Mouse (Mus musculus): ENCODE results near the gene Vamp2. TPM values are rescaled to one million over a fixed set of nuclear protein-coding genes. Genes with fewer than 3 reads are reported as not detected.

The Vamp2 gene
- polyA plus RNA-seq, 1 experiment = 319 TPM

DNA sequence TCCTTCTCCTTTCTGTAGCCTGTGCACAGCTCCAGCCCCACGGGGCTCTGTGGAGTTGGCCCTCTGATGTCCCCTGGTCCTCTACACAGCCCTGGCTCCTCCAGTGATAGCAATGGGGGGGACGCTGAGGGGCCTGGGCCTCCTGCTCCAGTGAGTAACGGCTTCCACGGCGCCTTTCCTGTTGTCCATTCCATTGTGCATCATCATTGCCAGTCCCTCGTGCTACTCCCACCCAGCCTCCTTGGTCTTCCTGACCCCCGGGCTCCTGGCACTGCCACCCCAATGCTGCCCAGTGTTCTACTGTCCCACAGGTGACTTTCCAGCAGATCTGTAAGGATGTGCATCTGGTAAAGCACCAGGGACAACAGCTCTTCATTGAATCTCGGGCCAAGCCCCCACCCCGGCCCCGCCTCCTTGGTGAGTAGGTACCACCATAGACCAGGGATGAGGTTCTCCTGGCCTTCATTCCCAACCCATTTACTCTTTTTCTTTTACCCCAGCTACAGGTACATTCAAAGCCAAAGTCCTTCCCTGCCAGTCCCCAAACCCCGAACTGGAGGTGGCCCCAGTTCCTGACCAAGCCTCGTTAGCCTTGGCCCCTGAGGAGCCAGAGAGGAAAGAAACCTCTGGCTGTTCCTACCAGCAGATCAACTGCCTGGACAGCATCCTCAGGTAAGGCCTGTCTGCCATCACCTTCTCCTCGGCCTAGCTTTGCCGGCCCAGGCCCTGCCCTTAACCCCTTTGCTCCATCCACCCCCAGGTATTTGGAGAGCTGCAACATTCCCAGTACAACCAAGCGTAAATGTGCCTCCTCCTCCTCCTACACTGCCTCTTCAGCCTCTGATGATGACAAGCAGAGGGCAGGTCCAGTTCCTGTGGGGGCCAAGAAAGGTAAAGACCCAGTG is 15.5 kb downstream of the Vamp2 start:
- DNase-seq (ENCODE audit: low read depth) = no peak
- TF ChIP-seq POLR2A (IDR thresholded peaks at IDR 0.05; ENCODE audit: borderline replicate concordance, extremely low read depth, insufficient read depth, insufficient read length, poor library complexity, severe bottlenecking) (no peak), CTCF (IDR thresholded peaks at IDR 0.05; ENCODE audit: borderline replicate concordance, extremely low read depth, insufficient read depth, insufficient read length) (no peak)

DNA sequence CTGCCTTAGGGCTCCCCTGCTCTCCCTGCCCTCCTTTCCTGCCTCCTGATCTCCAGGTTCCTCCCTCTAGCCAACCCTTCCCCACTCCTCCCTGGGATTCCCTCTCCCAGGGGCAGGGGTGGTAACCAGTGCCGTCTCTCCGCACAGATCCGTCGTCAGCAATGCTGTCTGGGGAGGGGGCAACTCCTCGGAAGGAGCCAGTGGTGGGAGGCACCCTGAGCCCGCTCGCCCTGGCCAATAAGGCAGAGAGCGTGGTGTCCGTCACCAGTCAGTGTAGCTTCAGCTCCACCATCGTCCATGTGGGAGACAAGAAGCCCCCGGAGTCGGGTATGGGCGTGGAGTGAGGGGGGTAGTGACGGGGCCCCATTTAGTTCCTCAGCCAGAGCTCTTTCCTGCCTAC is 16.2 kb downstream of the Vamp2 start:
- no peak for DNase-seq (ENCODE audit: low read depth)
- TF ChIP-seq POLR2A (IDR thresholded peaks at IDR 0.05; ENCODE audit: borderline replicate concordance, extremely low read depth, insufficient read depth, insufficient read length, poor library complexity, severe bottlenecking) = no peak

GRCm38 (mm10) chr11:69105227-69105626 is 16.9 kb downstream of the Vamp2 start:
- TF ChIP-seq CTCF (IDR thresholded peaks at IDR 0.05; ENCODE audit: borderline replicate concordance, extremely low read depth, insufficient read depth, insufficient read length) (no peak), POLR2A (IDR thresholded peaks at IDR 0.05; ENCODE audit: borderline replicate concordance, extremely low read depth, insufficient read depth, insufficient read length, poor library complexity, severe bottlenecking) (no peak)
- no peak for DNase-seq (ENCODE audit: low read depth)

DNA sequence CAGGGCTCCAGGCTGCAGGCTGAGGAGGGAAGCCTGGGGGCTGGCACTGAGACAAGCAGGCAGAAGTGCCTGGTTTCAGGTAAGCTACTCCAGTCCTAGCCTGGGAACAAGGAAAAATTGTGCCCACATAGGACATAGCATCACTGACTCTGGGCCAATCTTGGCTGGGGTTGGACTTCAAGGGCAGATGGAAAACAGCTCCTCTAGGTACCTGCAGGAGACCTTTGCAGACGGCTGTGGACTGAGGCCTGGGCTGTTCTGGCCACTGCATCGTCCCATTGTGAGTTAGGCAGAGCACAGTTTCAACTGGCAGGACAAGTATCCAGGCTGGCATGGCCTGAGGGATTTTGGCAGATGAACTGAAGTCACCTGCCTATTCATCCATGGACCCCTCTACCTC is 17.5 kb downstream of the Vamp2 start:
- no peak for DNase-seq (ENCODE audit: low read depth)

DNA sequence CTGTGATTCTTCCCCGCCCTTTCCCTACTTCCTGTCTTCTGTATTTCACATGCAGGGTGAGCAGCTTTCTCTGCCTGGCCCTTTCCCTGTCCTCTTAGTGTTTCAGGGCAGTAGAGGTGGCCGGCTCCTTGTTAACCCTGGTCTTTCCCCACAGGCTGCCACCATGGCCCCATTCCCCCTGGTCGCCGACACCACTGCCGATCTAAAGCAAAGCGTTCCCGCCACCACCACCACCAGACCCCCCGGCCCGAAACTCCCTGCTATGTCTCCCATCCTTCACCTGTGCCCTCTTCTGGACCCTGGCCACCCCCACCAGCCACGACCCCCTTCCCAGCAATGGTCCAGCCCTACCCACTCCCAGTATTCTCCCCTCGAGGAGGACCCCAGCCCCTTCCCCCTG is 18.0 kb downstream of the Vamp2 start:
- no peak for DNase-seq (ENCODE audit: low read depth)
- TF ChIP-seq CTCF (IDR thresholded peaks at IDR 0.05; ENCODE audit: borderline replicate concordance, extremely low read depth, insufficient read depth, insufficient read length) (no peak), POLR2A (IDR thresholded peaks at IDR 0.05; ENCODE audit: borderline replicate concordance, extremely low read depth, insufficient read depth, insufficient read length, poor library complexity, severe bottlenecking) (no peak)

More for the DNA sequence above, 17.5 kb downstream of the Vamp2 start:
- TF ChIP-seq CTCF (IDR thresholded peaks at IDR 0.05; ENCODE audit: borderline replicate concordance, extremely low read depth, insufficient read depth, insufficient read length) (no peak), POLR2A (IDR thresholded peaks at IDR 0.05; ENCODE audit: borderline replicate concordance, extremely low read depth, insufficient read depth, insufficient read length, poor library complexity, severe bottlenecking) (no peak)

DNA sequence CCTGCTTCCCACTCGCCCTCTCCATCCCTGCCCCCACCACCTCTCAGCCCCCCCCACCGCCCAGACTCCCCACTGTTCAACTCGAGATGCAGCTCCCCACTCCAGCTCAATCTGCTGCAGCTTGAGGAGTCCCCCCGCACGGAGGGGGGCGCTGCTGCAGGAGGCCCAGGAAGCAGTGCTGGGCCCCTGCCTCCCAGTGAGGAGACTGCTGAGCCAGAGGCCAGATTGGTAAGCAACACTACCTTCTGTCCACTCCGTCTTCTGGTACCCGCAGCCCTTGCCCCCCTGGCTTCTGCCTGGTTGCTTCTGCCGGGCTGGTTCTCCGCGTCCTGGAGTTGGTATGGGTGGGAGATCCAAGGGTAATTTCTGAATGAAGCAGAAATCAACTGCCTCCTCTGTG is 18.6 kb downstream of the Vamp2 start:
- no peak for TF ChIP-seq POLR2A (IDR thresholded peaks at IDR 0.05; ENCODE audit: borderline replicate concordance, extremely low read depth, insufficient read depth, insufficient read length, poor library complexity, severe bottlenecking)
- TF ChIP-seq CTCF (IDR thresholded peaks at IDR 0.05; ENCODE audit: borderline replicate concordance, extremely low read depth, insufficient read depth, insufficient read length) = no peak
- DNase-seq (ENCODE audit: low read depth) = no peak

DNA sequence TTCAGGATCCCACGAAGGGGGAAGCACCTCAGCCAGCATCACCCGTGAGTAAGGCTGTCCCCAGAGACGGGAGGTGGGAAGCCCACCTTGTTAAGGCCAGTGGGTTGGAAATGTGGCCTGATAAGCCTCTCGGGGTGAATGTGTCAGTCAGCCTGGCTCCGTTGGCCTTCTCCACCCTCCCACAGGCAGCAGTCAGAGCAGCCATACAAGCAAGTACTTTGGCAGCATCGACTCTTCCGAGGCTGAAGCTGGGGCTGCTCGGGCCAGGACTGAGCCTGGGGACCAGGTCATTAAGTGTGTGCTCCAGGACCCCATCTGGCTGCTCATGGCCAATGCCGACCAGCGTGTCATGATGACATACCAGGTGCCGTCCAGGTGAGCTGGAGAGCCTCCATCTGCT is 19.4 kb downstream of the Vamp2 start:
- TF ChIP-seq POLR2A (IDR thresholded peaks at IDR 0.05; ENCODE audit: borderline replicate concordance, extremely low read depth, insufficient read depth, insufficient read length, poor library complexity, severe bottlenecking) = no peak
- TF ChIP-seq CTCF (IDR thresholded peaks at IDR 0.05; ENCODE audit: borderline replicate concordance, extremely low read depth, insufficient read depth, insufficient read length) = no peak

GRCm38 (mm10) chr11:69108223-69108622 is 19.9 kb downstream of the Vamp2 start:
- no peak for DNase-seq (ENCODE audit: low read depth)
- TF ChIP-seq CTCF (IDR thresholded peaks at IDR 0.05; ENCODE audit: borderline replicate concordance, extremely low read depth, insufficient read depth, insufficient read length) (no peak), POLR2A (IDR thresholded peaks at IDR 0.05; ENCODE audit: borderline replicate concordance, extremely low read depth, insufficient read depth, insufficient read length, poor library complexity, severe bottlenecking) (no peak)

More for the DNA sequence above, 19.4 kb downstream of the Vamp2 start:
- no peak for DNase-seq (ENCODE audit: low read depth)

DNA sequence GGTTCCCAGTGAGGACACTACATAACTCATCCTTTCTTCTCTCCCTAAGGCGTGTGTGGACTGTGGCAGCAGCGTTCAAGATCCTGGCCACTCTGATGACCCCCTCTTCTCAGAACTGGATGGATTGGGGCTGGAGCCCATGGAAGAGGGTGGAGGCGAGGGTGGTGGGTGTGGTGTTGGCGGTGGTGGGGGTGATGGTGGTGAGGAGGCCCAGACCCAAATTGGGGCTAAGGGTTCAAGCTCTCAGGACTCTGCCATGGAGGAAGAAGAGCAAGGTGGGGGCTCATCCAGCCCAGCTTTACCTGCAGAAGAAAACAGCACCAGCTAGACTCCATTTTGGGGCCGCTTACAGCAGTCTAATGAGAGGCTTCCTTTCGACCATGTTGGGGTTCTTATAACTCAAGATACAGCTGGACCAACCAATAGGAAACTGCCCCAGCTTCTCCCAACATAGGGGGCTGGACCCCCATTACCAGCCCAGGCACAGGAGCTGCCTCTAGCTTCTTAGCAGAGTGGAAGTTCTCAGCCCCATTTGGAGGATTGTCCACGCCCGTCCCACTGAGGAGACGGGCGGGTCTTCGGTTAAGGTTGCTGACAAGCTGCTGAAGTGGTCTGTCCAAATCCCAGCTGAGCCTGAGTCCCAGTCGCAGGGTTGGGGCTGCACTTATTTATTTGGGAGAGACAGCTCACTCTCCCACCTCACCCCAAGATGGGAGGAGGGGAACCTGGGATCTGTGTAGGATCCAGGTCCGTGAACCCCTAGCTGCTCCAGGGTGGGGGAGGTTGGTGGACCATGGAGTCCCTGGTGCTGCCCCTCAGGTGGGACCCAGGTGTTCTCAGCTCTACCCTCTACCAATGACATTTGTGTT is 21.0 kb downstream of the Vamp2 start:
- TF ChIP-seq POLR2A (IDR thresholded peaks at IDR 0.05; ENCODE audit: borderline replicate concordance, extremely low read depth, insufficient read depth, insufficient read length, poor library complexity, severe bottlenecking) (no peak), CTCF (IDR thresholded peaks at IDR 0.05; ENCODE audit: borderline replicate concordance, extremely low read depth, insufficient read depth, insufficient read length) (no peak)
- DNase-seq (ENCODE audit: low read depth) = no peak

GRCm38 (mm10) chr11:69110319-69111046 is 22.2 kb downstream of the Vamp2 start:
- TF ChIP-seq CTCF (IDR thresholded peaks at IDR 0.05; ENCODE audit: borderline replicate concordance, extremely low read depth, insufficient read depth, insufficient read length) (no peak), POLR2A (IDR thresholded peaks at IDR 0.05; ENCODE audit: borderline replicate concordance, extremely low read depth, insufficient read depth, insufficient read length, poor library complexity, severe bottlenecking) (no peak)
- DNase-seq (ENCODE audit: low read depth) = peak; percentile 90
